Mouse (Mus musculus): ENCODE results near the gene Swi5. TPM values are rescaled to one million over a fixed set of nuclear protein-coding genes. Genes with fewer than 3 reads are reported as not detected.
A peak's percentile ranks its signal among the peaks of the same experiment; 100 is the strongest.

Gene Swi5
- polyA plus RNA-seq, 1 experiment: 65.3 TPM

DNA sequence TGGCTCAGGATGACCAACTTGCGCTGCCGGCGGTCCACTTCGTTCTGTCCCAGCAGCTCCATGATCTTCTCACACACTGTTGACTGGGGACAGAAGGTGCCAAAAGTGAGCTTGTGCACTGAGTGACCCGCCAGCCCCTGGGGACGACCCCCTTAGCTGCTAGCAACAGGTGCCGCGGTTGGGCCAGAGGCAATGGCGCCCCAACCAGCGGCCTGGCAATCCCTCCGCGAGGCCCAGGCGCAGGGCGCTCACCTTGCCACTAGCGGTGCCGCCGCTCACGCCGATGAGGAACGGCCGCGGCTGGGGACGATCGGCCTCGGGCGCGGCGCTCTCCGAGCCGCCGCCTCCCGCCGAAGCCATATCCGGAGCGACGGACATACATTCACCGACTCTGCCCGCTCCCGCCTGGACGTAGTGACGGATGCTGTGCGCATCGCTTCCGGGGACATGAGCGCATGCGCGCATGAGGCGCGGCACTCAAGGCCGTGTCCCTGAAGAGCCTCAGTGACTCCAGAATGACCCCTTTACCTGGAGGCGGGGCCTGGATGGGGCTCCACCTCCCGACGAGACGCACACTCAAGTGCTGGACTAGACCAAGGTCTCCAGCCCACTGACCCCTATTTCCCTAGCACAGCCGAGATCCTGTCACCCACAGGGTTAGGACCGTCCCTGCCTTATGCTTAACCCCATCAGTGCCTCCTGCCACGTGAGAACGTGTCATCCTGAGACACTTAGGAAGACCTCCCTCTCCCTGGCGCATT, 28.0 kb downstream of the Swi5 start, which contains the start of gene Uck1:
TSS of gene Uck1 (minus strand) at position 503 of the 761 bp plus-strand sequence.
- H3K36me3 ChIP-seq (ENCODE audit: control insufficient read depth, insufficient read depth, low read length): peaks cover 25% of the 10 kb centered on the region
- TF ChIP-seq CTCF (IDR thresholded peaks at IDR 0.05; ENCODE audit: extremely low read depth, insufficient read length, insufficient replicate concordance, low read depth, low read length): no peak
- TF ChIP-seq POLR2A (IDR thresholded peaks at IDR 0.05; ENCODE audit: low read depth, low read length): peak; percentile 73; the same call in 1 of the 2 replicates
- H3K4me3 ChIP-seq (ENCODE audit: low read depth, low read length): peak within 1 kb of the TSS; percentile 74
- H3K27ac ChIP-seq (ENCODE audit: insufficient read depth, low read depth, low read length): peak within 1 kb of the TSS; percentile 50
- WGBS: under 1% methylated on average over 59 of the region's 59 CpGs
- H3K27me3 ChIP-seq (ENCODE audit: control insufficient read depth, insufficient read depth, low read length): no peaks in the 10 kb centered on the region
- peaks cover 5% of the 10 kb centered on the region for H3K4me1 ChIP-seq (ENCODE audit: control insufficient read depth, insufficient read depth, insufficient read length, low read length)

- Histone ChIP-seq H3K27me3 (ENCODE audit: control insufficient read depth, insufficient read depth, low read length) (no peaks in the 10 kb centered on the region), H3K36me3 (ENCODE audit: control insufficient read depth, insufficient read depth, low read length) (peaks cover 31% of the 10 kb centered on the region), H3K4me3 (ENCODE audit: low read depth, low read length) (peak overlapping the region; percentile 74), H3K27ac (ENCODE audit: insufficient read depth, low read depth, low read length) (peak overlapping the region; percentile 50), H3K4me1 (ENCODE audit: control insufficient read depth, insufficient read depth, insufficient read length, low read length) (peaks cover 5% of the 10 kb centered on the region)
- 13% methylated on average over 6 of the region's 6 CpGs for WGBS
- no peak for TF ChIP-seq POLR2A (IDR thresholded peaks at IDR 0.05; ENCODE audit: low read depth, low read length)
- TF ChIP-seq CTCF (IDR thresholded peaks at IDR 0.05; ENCODE audit: extremely low read depth, insufficient read length, insufficient replicate concordance, low read depth, low read length): no peak
These were observed 28.9 kb downstream of the Swi5 start for GRCm38 (mm10) chr2:32258887-32259533.

DNA sequence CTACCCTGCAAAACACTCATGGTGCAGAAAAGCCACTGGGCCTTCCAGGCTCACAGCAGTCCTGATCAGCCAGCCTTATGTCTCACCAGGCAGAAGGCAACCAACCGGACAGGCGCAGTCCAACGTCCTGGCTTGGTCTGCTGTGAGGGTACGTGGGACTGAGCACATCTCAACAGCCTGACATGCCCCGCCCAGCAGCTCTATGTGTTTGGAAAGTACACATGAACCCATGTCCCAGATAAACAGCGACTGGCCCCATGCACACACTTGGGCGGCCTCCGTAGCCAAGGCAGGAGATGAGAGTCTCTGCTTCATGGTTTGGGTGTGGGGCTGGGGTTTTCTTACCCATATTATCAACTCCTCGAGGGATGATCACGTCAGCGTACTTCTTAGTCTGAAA, 31.6 kb downstream of the Swi5 start:
- TF ChIP-seq CTCF (IDR thresholded peaks at IDR 0.05; ENCODE audit: extremely low read depth, insufficient read length, insufficient replicate concordance, low read depth, low read length) (no peak), POLR2A (IDR thresholded peaks at IDR 0.05; ENCODE audit: low read depth, low read length) (no peak)
- no peak overlapping the region for H3K27ac ChIP-seq (ENCODE audit: insufficient read depth, low read depth, low read length)
- H3K4me1 ChIP-seq (ENCODE audit: control insufficient read depth, insufficient read depth, insufficient read length, low read length): peaks cover 5% of the 10 kb centered on the region
- no peak overlapping the region for H3K4me3 ChIP-seq (ENCODE audit: low read depth, low read length)
- no peaks in the 10 kb centered on the region for H3K27me3 ChIP-seq (ENCODE audit: control insufficient read depth, insufficient read depth, low read length)
- peaks cover 51% of the 10 kb centered on the region for H3K36me3 ChIP-seq (ENCODE audit: control insufficient read depth, insufficient read depth, low read length)
- 84% methylated on average over 11 of the region's 11 CpGs for WGBS

DNA sequence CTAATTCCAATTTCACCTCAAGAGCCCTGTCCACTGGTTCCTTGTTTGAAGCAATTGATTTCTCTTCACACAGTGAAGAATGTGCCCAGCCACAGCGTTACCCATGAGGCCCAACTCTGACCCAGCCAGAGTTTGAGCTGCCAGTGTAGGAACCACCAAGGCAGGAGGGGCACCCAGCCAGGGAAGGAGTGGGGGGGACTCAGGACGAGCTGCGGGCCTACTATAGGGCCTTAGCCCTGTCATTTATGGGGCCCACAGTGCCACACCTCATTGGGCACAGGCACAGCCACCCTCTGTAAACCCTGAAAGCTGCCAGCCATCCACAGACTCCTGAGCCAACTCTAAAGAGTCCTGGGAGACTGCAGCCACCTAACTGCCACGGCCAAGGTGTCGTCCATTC, 33.3 kb downstream of the Swi5 start:
- no peaks in the 10 kb centered on the region for H3K27me3 ChIP-seq (ENCODE audit: control insufficient read depth, insufficient read depth, low read length)
- H3K27ac ChIP-seq (ENCODE audit: insufficient read depth, low read depth, low read length): no peak overlapping the region
- H3K4me1 ChIP-seq (ENCODE audit: control insufficient read depth, insufficient read depth, insufficient read length, low read length): peaks cover 5% of the 10 kb centered on the region
- no peak overlapping the region for H3K4me3 ChIP-seq (ENCODE audit: low read depth, low read length)
- 64% methylated on average over 5 of the region's 5 CpGs for WGBS
- H3K36me3 ChIP-seq (ENCODE audit: control insufficient read depth, insufficient read depth, low read length): peaks cover 55% of the 10 kb centered on the region
- TF ChIP-seq CTCF (IDR thresholded peaks at IDR 0.05; ENCODE audit: extremely low read depth, insufficient read length, insufficient replicate concordance, low read depth, low read length) (no peak), POLR2A (IDR thresholded peaks at IDR 0.05; ENCODE audit: low read depth, low read length) (no peak)

- H3K4me3 ChIP-seq (ENCODE audit: low read depth, low read length): no peak overlapping the region
- H3K4me1 ChIP-seq (ENCODE audit: control insufficient read depth, insufficient read depth, insufficient read length, low read length): no peaks in the 10 kb centered on the region
- TF ChIP-seq POLR2A (IDR thresholded peaks at IDR 0.05; ENCODE audit: low read depth, low read length) (no peak), CTCF (IDR thresholded peaks at IDR 0.05; ENCODE audit: extremely low read depth, insufficient read length, insufficient replicate concordance, low read depth, low read length) (no peak)
- WGBS: 85% methylated on average over 1 of the region's 1 CpGs
- no peaks in the 10 kb centered on the region for H3K27me3 ChIP-seq (ENCODE audit: control insufficient read depth, insufficient read depth, low read length)
- H3K36me3 ChIP-seq (ENCODE audit: control insufficient read depth, insufficient read depth, low read length): peaks cover 56% of the 10 kb centered on the region
- no peak overlapping the region for H3K27ac ChIP-seq (ENCODE audit: insufficient read depth, low read depth, low read length)
These were observed 34.5 kb downstream of the Swi5 start for GRCm38 (mm10) chr2:32253352-32253751.

DNA sequence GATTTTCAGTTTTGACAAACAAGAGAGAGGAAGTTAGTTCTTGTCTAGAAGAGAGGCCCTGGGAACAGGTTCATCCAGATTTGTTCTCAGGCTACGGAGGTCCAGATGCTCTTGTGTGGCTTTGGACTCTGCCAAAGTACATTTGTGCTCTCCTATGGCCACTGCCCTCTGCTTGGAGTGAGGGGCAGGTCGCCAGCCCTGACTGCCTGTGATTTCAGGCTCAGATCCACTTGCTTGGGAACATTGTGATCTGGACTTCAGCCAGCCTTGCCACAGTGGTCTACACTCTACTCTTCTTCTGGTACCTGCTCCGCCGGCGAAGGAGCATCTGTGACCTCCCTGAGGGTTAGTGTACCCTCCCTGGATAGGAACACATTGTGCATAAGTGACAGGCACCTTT, 35.2 kb downstream of the Swi5 start:
- WGBS: 84% methylated on average over 5 of the region's 5 CpGs
- H3K4me3 ChIP-seq (ENCODE audit: low read depth, low read length): no peak overlapping the region
- no peaks in the 10 kb centered on the region for H3K4me1 ChIP-seq (ENCODE audit: control insufficient read depth, insufficient read depth, insufficient read length, low read length)
- peaks cover 52% of the 10 kb centered on the region for H3K36me3 ChIP-seq (ENCODE audit: control insufficient read depth, insufficient read depth, low read length)
- no peak overlapping the region for H3K27ac ChIP-seq (ENCODE audit: insufficient read depth, low read depth, low read length)
- TF ChIP-seq CTCF (IDR thresholded peaks at IDR 0.05; ENCODE audit: extremely low read depth, insufficient read length, insufficient replicate concordance, low read depth, low read length) (no peak), POLR2A (IDR thresholded peaks at IDR 0.05; ENCODE audit: low read depth, low read length) (no peak)
- H3K27me3 ChIP-seq (ENCODE audit: control insufficient read depth, insufficient read depth, low read length): no peaks in the 10 kb centered on the region

All from small intestine, adult 2 months (tissue).